Mouse (Mus musculus): Measurements from ENCODE around the gene Adal.

GRCm38 (mm10) chr2:121204276-121204675 lies 64.0 kb downstream of the Adal start:
- no peak for TF ChIP-seq CTCF (IDR thresholded peaks at IDR 0.05; ENCODE audit: extremely low read depth, insufficient read depth, low read length)
- TF ChIP-seq POLR2A (IDR thresholded peaks at IDR 0.05; ENCODE audit: extremely low read depth, insufficient read depth, low read length) = no peak
